Mouse (Mus musculus) cerebellum, adult 8-10 months (tissue): ENCODE results near the gene Ppih.
"Not testable (repeated sequence)": the region's sequence is repeated elsewhere in the genome, so short reads cannot be mapped to it uniquely, and the experiment has no call there.

Experiments
- DNase-seq: peaks from one replicate; pipeline ENCODE4 v3.0.0; 2022

Gene Ppih

GRCm38 (mm10) chr4:119285336-119285735, 35.0 kb downstream of the Ppih start:
- no peak for DNase-seq

- no peak for DNase-seq
Measured at GRCm38 (mm10) chr4:119284861-119285260, 35.5 kb downstream of the Ppih start.

- not testable (repeated sequence) for DNase-seq
Measured at GRCm38 (mm10) chr4:119278784-119279183, 41.6 kb downstream of the Ppih start.

- no peak for DNase-seq
Measured at GRCm38 (mm10) chr4:119275726-119276125, 44.6 kb downstream of the Ppih start.

- DNase-seq: no peak
Measured at GRCm38 (mm10) chr4:119275226-119275625, 45.1 kb downstream of the Ppih start.

GRCm38 (mm10) chr4:119274627-119275026, 45.7 kb downstream of the Ppih start:
- DNase-seq: no peak

- DNase-seq: no peak
Measured at GRCm38 (mm10) chr4:119266606-119267005, 53.7 kb downstream of the Ppih start.

- DNase-seq: no peak
Measured at GRCm38 (mm10) chr4:119263459-119263858, 56.9 kb downstream of the Ppih start.

- DNase-seq: no peak
Measured at GRCm38 (mm10) chr4:119262483-119262882, 57.9 kb downstream of the Ppih start.

- no peak for DNase-seq
Measured at GRCm38 (mm10) chr4:119261087-119261713, 59.1 kb downstream of the Ppih start.

- DNase-seq: no peak
Measured at GRCm38 (mm10) chr4:119259344-119260254, 60.7 kb downstream of the Ppih start.

GRCm38 (mm10) chr4:119257083-119257482, 63.3 kb downstream of the Ppih start:
- no peak for DNase-seq

- DNase-seq: no peak
Measured at GRCm38 (mm10) chr4:119255351-119255750, 65.0 kb downstream of the Ppih start, which contains the start of gene Cldn19. Cldn19 (plus strand) TSS chr4:119255414.

- DNase-seq: no peak
Measured at GRCm38 (mm10) chr4:119254012-119254618, 66.2 kb downstream of the Ppih start.

GRCm38 (mm10) chr4:119252025-119252808, 68.1 kb downstream of the Ppih start:
- DNase-seq: no peak
